Mouse (Mus musculus) C2C12 (cell line): ENCODE results near the gene Brpf1. TPM values are rescaled to one million over a fixed set of nuclear protein-coding genes. Genes with fewer than 3 reads are reported as not detected.

ENCODE experiments used
- H3K27me3 ChIP-seq: one replicate; pipeline ENCODE4 v1.6.1; 2011; ENCODE audit not compliant: control insufficient read depth, insufficient read depth, insufficient read length
- H3K36me3 ChIP-seq: one replicate; pipeline ENCODE4 v1.6.1; 2011; ENCODE audit not compliant: control insufficient read depth, insufficient read depth
- H3K4me3 ChIP-seq: one replicate; pipeline ENCODE4 v1.5.1; 2011; ENCODE audit warnings: mild to moderate bottlenecking, control low read depth; ENCODE audit not compliant: poor library complexity, insufficient read depth, severe bottlenecking
- H3K79me2 ChIP-seq: one replicate; pipeline ENCODE4 v1.6.1; 2011; ENCODE audit not compliant: control insufficient read depth, insufficient read depth
- H3K79me3 ChIP-seq: one replicate; pipeline ENCODE4 v1.6.1; 2011; ENCODE audit warnings: low read depth, control low read depth
- H3ac ChIP-seq: one replicate; pipeline ENCODE3; 2011; ENCODE audit warnings: low read depth; ENCODE audit not compliant: control insufficient read depth, insufficient read length
- CEBPB ChIP-seq: IDR thresholded peaks from one replicate; pipeline ENCODE4 v1.6.1; 2011; ENCODE audit warnings: low read depth, mild to moderate bottlenecking, control low read depth, moderate library complexity
- CTCF ChIP-seq: IDR thresholded peaks from one replicate; pipeline ENCODE4 v1.5.1; 2011; ENCODE audit not compliant: control insufficient read depth, insufficient read depth, insufficient read length
- FOSL1 ChIP-seq: IDR thresholded peaks from one replicate; pipeline ENCODE4 v1.8.0; 2011; ENCODE audit warnings: mild to moderate bottlenecking, low read length; ENCODE audit not compliant: poor library complexity, insufficient read depth, severe bottlenecking
- MAX ChIP-seq: IDR thresholded peaks from one replicate; pipeline ENCODE4 v1.6.1; 2011; ENCODE audit warnings: mild to moderate bottlenecking, control low read depth
- MYOD1 ChIP-seq: IDR thresholded peaks from one replicate; pipeline ENCODE4 v1.6.1; 2011; ENCODE audit warnings: low read depth; ENCODE audit not compliant: control insufficient read depth, insufficient read length
- MYOG ChIP-seq: IDR thresholded peaks from one replicate; pipeline ENCODE4 v1.6.1; 2011; ENCODE audit not compliant: control insufficient read depth, insufficient read length; ENCODE audit errors: extremely low read depth
- USF1 ChIP-seq: IDR thresholded peaks from one replicate; pipeline ENCODE4 v1.6.1; 2011; ENCODE audit warnings: low read depth, mild to moderate bottlenecking, control low read depth, moderate library complexity
- polyA plus RNA-seq: library from polyadenylated mRNA; unstranded; fragments of >200 nt; fragmentation: generic; extraction: Trizol; gene quantifications from one replicate; pipeline ENCODE4 v1.2.1, GENCODE M21; 2012; ENCODE audit warnings: missing spikeins

The Brpf1 gene
- polyA plus RNA-seq, 1 experiment, result 16.1 TPM

- Histone ChIP-seq H3K79me2 (no peaks in the 10 kb centered on the region), H3K36me3 (peaks cover 10% of the 10 kb centered on the region), H3K27me3 (no peaks in the 10 kb centered on the region), H3K79me3 (no peaks in the 10 kb centered on the region), H3K4me3 (no peak overlapping the region), H3ac (no peak overlapping the region)
- no peak for TF ChIP-seq MYOD1
- TF ChIP-seq MYOG, result no peak
- TF ChIP-seq USF1, result no peak
- no peak for TF ChIP-seq MAX
- TF ChIP-seq CTCF, result no peak
- TF ChIP-seq CEBPB, result no peak
- TF ChIP-seq FOSL1, result no peak
Observed at GRCm38 (mm10) chr6:113366639-113367038, 59.7 kb downstream of the Brpf1 start.

- TF ChIP-seq MYOG (no peak), CEBPB (no peak), CTCF (no peak), MAX (no peak), FOSL1 (no peak), USF1 (no peak), MYOD1 (no peak)
- no peaks in the 10 kb centered on the region for H3K27me3 ChIP-seq
- H3K79me3 ChIP-seq, result no peaks in the 10 kb centered on the region
- H3K36me3 ChIP-seq, result peaks cover 15% of the 10 kb centered on the region
- no peak overlapping the region for H3ac ChIP-seq
- no peak overlapping the region for H3K4me3 ChIP-seq
- no peaks in the 10 kb centered on the region for H3K79me2 ChIP-seq
Observed at GRCm38 (mm10) chr6:113367574-113367973, 60.6 kb downstream of the Brpf1 start.

GRCm38 (mm10) chr6:113368124-113368523 is 61.2 kb downstream of the Brpf1 start:
- no peak overlapping the region for H3K4me3 ChIP-seq
- H3K79me3 ChIP-seq, result no peaks in the 10 kb centered on the region
- H3K27me3 ChIP-seq, result no peaks in the 10 kb centered on the region
- no peaks in the 10 kb centered on the region for H3K79me2 ChIP-seq
- H3ac ChIP-seq, result no peak overlapping the region
- TF ChIP-seq USF1, result no peak
- peaks cover 15% of the 10 kb centered on the region for H3K36me3 ChIP-seq

DNA sequence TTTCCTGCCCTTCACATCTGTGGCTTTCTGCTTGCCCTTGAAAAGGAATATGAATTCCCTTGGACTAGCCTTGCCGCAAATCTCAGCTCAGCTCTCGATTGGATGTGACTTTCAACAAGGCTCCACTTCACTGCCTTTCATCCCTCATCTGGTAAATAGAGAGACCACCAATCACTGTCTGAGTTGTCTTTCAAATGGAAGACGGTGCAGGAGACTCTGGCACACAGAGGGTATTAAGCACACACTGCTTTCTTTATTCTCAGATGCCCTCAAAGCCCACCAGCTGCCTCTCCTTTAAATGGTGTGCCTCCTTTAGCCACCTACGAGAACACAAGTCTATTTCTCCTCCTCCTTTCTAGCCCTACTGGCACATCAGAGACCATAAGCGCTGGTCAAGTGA is 61.6 kb downstream of the Brpf1 start:
- Histone ChIP-seq H3K36me3 (peaks cover 16% of the 10 kb centered on the region), H3K79me3 (no peaks in the 10 kb centered on the region), H3K4me3 (no peak overlapping the region), H3K79me2 (no peaks in the 10 kb centered on the region), H3K27me3 (no peaks in the 10 kb centered on the region), H3ac (no peak overlapping the region)
- TF ChIP-seq MYOG, result no peak
- TF ChIP-seq MAX, result no peak
- no peak for TF ChIP-seq FOSL1
- TF ChIP-seq MYOD1, result no peak
- no peak for TF ChIP-seq CEBPB
- no peak for TF ChIP-seq USF1
- TF ChIP-seq CTCF, result no peak

DNA sequence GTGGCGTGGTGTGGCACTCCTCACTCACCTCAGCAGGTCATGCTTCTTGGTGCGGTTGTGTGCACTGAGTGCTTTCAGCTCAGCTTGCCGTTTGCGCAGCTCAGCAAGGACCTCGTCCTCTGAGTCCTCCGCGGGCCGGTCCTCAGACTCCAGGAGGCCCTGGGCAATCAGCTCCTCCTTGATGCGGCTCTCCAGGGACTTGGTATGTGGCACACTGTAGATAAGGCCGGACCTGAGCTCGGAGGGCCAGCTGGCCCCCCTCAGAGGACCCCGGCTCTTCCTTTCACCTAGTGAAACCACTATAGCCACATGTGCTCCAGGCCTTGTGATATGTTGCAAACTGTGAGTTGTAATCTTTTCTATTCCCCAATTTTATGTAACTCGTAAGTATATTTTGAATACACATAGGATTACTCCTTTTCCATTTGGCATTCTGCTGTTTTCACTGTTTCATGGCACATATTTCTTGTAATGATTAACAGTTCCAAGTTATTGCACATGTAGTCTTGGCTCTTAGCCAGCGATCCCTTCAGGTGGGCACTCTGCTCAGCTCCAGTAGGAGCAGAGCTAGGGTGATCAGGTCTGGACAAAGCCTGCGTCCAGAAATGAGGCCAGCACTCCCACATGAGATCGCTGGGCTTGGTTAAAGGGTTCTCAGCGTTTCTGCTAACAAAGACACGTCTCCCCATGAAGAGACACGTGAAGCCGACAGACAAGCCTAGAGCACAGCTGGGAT is 63.4 kb downstream of the Brpf1 start:
- Histone ChIP-seq H3K36me3 (peaks cover 23% of the 10 kb centered on the region), H3K79me3 (no peaks in the 10 kb centered on the region), H3K4me3 (no peak overlapping the region), H3K79me2 (no peaks in the 10 kb centered on the region), H3ac (no peak overlapping the region), H3K27me3 (no peaks in the 10 kb centered on the region)
- TF ChIP-seq CTCF, result no peak
- no peak for TF ChIP-seq MAX
- TF ChIP-seq FOSL1, result no peak
- no peak for TF ChIP-seq CEBPB
- no peak for TF ChIP-seq MYOG
- TF ChIP-seq USF1, result no peak
- TF ChIP-seq MYOD1, result no peak

- Histone ChIP-seq H3K27me3 (no peaks in the 10 kb centered on the region), H3K4me3 (no peak overlapping the region), H3ac (no peak overlapping the region), H3K79me2 (peaks cover 6% of the 10 kb centered on the region), H3K36me3 (peaks cover 26% of the 10 kb centered on the region), H3K79me3 (peaks cover 5% of the 10 kb centered on the region)
- no peak for TF ChIP-seq MAX
- TF ChIP-seq FOSL1, result no peak
- no peak for TF ChIP-seq USF1
- no peak for TF ChIP-seq CTCF
- no peak for TF ChIP-seq MYOD1
- no peak for TF ChIP-seq MYOG
- no peak for TF ChIP-seq CEBPB
Observed at GRCm38 (mm10) chr6:113373491-113373890, 66.6 kb downstream of the Brpf1 start.

Other genes starting within 250 kb of the Brpf1 start
- gene Setd5, start 229.8 kb upstream of the Brpf1 start, polyA plus RNA-seq, result 17.0 TPM
- gene Lhfpl4, start 111.8 kb upstream of the Brpf1 start, polyA plus RNA-seq, result 0.18 TPM
- 19.5 TPM for gene Mtmr14, start 69.3 kb upstream of the Brpf1 start, polyA plus RNA-seq
- 0.01 TPM for gene Cpne9, start 24.8 kb upstream of the Brpf1 start, polyA plus RNA-seq
- 18.5 TPM for gene Ogg1, start 19.8 kb downstream of the Brpf1 start, polyA plus RNA-seq
- gene Camk1, start 36.8 kb downstream of the Brpf1 start, polyA plus RNA-seq, result 43.2 TPM
- gene Tada3, start 70.7 kb downstream of the Brpf1 start, polyA plus RNA-seq, result 31.7 TPM
- gene Arpc4, start 71.0 kb downstream of the Brpf1 start, polyA plus RNA-seq, result 364 TPM
- gene Ttll3, start 82.1 kb downstream of the Brpf1 start, polyA plus RNA-seq, result 1.6 TPM
- 8.8 TPM for gene Rpusd3, start 112.2 kb downstream of the Brpf1 start, polyA plus RNA-seq
- not detected for gene Cidec, start 128.6 kb downstream of the Brpf1 start, polyA plus RNA-seq
- gene Jagn1, start 135.4 kb downstream of the Brpf1 start, polyA plus RNA-seq, result 76.4 TPM
- not detected for gene Il17re, start 151.3 kb downstream of the Brpf1 start, polyA plus RNA-seq
- 36.2 TPM for gene Il17rc, start 164.3 kb downstream of the Brpf1 start, polyA plus RNA-seq
- 16.4 TPM for gene Creld1, start 176.2 kb downstream of the Brpf1 start, polyA plus RNA-seq
- 0.04 TPM for gene Prrt3, start 194.8 kb downstream of the Brpf1 start, polyA plus RNA-seq
- gene Emc3, start 224.5 kb downstream of the Brpf1 start, polyA plus RNA-seq, result 68.3 TPM
- 4.8 TPM for gene Fancd2, start 224.5 kb downstream of the Brpf1 start, polyA plus RNA-seq